Mouse (Mus musculus) kidney, adult 9 months (tissue): ENCODE results near the gene Hivep3.

Experiments used
- DNase-seq: peaks from one replicate; pipeline ENCODE4 v3.0.0; 2022

Gene Hivep3

DNA sequence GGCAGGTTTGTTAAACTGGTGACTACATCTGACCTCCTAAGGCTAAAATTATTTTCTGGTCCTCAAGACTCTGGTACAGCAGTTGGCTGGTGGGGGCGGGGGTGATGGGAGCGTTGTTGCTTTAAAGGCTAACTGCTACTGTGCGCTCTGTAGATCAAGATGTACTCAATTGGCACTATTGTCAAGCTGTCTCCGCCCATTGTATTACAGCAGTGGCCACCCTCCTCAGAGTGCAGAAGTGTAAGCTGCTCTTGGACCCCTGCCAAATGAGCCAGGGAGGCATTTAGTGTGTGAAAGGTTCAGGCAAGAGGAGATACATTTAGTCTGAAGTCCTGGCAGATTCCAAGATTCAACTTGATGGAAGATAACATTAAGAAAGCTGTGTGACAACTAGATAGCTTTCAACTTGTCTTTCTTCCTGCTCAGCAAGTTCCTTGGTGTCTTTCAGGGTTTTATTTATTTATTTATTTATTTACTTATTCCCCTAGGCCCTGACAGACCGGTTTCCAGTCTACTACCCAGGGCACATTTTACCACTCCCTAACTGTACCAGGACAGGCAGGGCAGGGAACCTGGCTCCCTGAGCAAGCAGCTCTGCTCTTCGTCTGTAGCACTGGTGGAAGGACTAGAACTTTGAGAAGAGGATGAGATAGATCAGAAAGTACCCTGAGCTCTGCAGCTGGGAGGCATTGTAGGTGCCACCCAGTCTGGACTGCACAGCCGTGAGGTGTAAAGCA, 83.2 kb downstream of the Hivep3 start:
- DNase-seq = no peak

DNA sequence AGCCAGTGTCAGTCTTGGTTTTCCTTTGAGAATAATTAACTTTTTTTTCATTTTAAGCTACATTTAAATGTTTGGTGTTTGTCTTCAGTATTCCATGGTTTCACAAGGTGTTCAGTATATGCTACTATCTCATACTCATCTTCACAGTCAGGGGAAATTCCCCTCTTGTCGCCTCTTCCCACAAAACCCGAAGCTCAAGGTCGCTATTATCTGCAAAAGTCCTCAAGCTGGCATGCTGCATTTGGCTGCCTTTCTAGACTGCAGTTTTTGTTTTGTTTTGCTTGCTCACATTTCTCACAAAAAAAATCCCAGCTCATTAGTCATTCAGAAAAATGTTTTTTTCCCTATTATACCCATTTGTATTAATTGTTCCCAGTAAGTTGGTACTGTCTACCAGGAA, 92.4 kb downstream of the Hivep3 start:
- no peak for DNase-seq

DNA sequence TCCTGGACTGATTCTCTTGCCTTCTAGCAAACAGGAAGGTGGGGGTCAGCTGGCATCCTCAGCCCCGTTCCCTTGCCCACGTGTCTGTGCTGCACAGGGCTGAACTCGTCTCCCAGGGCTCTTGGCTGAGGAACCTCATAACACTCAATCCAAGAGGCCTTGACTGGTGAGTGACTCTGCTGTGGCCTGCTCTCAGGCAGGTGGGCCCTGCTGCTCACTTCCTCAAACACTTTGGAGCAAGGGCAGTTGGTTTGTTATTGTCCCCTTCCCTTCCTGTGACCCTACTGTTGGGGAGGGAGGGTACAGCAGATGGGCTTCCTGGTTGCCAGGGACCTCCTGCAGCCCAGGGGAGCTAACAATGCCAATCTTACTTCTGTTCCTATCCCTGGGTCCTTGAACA, 94.8 kb downstream of the Hivep3 start:
- DNase-seq = no peak

DNA sequence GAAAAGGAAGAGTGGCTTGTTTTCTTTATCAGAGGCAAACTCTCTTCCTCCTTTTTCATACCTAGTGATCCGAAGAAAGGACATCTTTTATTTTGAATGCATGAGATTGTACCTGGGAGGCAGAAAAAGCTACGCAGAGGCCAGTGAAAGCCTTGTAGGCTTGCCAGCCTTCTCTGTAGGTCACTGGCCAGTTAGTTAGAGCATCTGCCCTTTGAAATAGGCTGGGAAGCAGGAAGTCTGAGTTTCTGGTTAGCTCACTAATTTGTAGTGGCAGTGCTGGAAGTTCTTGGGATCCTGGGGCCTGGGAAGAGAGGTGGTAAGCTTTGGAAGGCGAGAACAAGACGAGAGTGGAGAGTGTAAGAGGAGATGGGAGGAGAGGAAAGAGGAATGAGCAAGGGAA, 95.4 kb downstream of the Hivep3 start:
- no peak for DNase-seq

DNA sequence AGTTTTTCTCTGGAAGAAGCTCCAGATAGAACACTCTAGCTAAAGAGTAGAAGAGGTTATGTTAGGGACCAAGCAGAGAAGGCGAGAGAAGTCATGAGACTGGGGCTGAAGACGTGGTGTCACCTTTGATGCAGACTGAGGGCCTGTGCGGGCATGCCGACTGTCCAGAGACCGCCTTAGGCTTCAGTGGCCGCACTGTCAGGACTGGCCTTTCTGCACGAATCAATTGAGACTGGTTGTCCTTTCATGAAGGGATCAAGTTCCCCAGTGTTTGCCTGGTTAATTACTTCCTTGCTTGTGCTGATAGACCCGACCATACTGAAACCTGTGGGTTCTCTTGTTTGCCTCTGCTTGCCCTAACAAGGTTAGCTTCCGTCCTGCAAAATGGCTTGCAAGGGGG, 99.7 kb downstream of the Hivep3 start:
- DNase-seq = no peak

DNA sequence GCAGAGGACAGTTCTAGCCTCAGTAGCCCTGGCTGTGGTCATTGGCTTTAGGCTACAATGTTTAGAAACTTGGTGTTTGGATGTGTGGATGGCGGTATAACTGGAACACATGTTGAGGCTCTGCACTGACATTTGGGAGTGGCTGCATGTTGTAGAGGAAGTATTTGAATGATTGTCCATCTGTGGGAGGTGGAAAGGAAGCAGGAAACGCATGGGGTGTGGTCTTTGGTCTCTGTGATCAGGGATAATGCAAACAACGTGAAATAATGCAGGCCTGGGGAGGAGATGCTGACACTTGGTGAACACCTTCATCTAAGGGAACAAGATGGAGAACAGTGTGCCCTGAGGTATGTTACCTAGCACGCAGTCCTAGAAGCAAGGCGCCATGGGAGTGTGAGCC, 100.3 kb downstream of the Hivep3 start:
- DNase-seq = no peak

DNA sequence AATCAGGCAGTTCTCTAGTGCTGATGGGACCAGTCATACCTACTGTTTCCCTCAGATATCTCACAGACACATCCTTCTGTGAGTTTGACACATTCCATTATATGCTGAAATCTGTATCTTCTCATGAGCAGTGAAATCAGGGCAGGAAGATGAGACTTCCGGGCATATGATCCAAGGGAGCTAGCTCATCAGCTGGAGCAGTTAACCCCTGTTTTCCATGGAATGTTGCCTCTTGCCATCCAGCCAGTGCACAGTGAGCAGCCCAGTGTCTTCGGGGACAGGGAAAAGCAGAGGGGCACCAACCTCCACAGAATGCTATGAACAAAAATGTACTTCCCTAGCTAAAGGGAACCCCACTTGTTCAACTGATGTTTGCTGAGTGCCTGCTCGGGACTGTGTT, 102.6 kb downstream of the Hivep3 start:
- no peak for DNase-seq

DNA sequence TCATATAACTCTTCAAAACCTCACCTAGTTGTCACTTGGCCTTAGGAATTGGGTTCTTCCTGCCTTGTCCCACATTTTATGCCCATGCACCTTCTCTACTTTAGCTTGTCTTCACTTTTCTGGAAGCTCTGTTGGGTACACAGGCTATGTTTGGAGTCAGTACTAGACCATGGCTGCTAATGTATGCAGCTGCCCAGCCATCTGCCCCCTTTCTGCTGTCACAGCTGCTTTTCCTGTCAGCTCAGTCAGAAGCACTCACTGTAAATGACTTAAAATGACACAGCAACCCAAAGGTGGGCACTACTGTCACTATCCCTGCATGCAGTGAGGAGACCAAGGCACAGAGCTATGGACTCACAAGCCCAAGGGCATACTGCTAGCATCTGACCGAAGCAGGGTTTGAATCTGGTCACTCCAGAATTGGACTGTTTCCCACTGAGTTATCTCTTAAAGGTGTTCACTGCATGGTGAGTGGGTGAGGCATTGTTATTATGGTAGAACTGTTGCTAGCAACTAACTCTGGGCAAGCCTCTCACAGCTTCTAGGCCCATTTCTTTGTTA, 104.0 kb downstream of the Hivep3 start:
- DNase-seq = no peak

DNA sequence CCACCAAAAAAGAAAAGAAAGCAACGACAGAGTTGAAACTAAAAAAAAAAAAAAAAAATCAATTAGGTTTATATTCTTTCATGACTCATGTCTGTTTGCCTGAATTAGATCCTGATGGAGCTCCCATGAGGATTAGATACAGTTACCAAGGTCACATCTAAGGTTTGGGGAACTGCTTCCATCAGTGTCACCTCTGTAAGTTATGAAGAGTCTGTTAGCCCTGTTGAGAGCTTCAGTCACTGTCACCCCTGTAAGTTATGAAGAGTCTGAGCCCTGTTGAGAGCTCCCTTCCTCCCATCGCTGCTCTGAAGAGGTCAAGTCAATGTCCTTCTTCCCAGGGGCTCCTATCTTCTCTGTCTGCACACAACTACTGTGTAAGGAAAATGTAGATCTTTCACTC, 104.7 kb downstream of the Hivep3 start:
- DNase-seq = no peak

DNA sequence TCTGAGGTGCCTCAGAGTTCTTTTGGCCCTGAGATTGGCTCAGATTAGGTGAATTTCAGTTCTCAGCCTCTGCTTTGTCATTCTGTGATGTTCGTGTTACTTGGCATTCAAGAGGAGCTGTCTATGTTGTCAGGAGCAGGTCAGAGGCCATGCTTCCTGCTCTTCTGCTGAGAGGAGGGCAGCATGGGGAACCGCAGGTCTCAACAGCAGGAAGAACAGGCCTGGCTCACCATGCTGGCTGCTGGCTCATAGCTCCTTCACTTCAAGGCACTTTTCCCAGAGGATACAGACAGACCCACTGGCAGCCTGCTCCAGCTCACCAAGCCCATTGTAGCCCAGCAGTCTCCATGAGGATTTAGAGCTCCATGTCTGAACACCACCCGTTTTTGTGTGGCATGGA, 109.7 kb downstream of the Hivep3 start:
- no peak for DNase-seq

DNA sequence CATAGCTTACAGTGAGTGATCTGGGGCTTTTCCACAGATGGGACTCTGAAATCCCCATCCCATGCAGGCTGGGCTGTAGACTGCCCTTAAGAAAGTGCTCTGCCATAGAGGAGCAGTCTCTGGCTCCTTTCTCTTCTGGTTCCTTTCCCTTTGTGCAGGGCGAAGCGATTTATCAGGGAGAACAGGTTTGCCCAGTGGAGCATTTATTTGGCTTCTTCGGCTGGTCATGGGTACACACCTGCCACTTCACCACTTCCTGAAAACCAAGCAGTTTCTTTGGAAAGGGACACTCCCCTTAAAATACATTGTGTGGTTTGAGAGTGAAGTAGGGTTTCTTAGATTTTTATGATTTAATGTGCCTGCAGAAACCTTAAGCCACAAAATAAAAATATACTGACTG, 110.7 kb downstream of the Hivep3 start:
- DNase-seq = no peak

DNA sequence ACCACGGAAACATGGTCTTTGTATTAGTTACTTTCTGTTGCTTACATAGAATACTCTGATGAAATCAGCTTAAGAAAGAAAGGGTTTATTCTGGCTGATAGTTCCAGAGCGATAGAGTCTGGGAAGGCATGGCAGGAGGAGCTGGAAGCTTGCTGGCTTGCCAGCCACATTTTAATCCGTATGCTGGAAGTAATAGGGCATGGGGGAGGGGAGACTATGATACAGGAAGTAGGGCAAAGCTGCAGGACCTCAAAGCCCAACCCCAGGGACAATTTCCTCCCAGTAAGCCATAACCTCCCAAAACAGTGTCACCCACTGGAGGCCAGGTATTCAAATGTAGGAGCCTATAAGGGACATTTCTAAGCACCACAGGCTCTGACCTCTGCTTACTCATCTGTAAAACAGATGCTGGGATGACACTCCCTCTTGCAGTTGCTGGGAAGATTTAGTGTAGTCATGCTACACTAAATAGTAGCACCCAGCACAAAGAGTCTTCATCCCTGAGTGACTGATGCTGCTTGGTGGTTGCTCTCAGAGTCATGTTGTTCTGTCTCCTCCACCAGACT, 112.1 kb downstream of the Hivep3 start:
- DNase-seq = no peak

DNA sequence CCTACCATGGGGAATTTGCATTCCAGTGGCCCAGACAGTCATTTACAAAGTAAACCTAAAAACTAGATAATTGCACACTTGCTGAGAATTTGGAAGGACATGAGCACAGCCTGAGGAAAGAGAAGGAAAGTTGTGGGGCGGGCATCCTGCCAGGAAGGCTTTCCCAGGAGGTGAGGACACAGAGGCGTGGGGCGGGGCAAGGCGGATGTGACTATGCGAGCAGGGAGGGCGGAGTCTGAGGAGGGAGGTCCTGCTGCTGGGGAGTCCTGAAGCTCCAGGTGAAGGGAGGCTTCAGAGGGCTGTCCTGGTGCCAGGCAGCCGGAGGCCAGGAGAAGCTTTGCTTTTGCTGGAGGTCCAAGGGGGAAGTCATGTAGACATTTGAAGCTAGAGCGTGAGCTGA, 118.9 kb downstream of the Hivep3 start:
- DNase-seq = peak; percentile 12

DNA sequence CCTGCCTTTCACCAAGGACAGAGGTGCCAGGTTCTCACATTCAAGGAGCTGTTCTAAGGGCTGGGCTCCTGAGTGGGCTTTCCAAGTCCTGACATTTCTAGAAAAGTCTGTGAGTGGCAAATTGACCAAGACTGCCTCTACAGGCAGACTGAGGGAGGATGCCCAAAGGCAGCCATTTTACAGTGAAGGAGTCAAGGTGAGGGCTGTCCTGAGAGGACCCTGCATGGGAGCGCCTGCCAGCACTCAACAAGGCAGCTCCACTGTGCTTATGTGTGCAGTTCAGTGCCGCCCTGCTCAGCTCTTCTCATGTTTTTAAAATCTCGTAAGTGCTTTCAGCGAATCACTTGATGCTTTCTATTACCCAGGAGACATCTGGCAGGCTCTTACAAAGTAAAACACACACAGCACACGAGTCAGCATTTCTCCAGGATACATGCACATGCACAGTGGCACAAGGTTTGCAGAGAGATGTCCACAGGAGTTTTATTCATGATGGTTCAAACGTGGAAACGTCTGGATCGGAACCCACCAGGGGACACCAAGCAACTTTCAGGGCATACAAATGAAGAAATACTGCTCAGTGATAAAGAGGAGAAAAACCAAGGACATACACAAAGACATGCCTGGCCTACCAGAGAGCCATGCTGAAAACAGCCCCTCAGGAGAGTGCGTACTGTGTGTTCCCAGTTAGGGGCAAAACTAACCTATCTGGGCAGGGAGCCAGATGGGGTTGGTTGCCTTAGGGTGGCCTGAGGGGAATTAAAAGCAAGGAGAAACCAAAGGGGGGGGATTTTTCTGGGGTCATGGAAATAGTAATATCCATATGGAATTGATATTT, 120.9 kb downstream of the Hivep3 start:
- DNase-seq = no peak

DNA sequence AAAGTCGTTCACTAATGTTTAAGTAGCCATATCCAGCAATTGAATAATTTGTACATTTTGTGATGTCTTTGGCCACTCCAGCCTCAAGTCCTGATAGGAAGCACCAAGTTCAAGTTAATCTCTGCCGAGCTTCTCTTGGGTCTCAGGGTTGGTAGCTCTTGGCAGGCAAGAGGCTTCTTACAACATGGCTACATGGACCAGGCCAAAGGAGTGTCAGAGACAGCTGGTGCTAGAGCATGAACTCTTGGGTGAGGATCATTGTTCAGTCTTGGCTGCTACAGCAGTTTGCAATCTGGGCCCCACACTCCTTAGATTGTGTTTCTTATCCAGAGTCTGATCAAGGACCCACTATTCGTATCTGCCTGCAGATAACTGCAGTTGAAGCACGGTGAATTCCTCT, 125.9 kb downstream of the Hivep3 start:
- DNase-seq = no peak

DNA sequence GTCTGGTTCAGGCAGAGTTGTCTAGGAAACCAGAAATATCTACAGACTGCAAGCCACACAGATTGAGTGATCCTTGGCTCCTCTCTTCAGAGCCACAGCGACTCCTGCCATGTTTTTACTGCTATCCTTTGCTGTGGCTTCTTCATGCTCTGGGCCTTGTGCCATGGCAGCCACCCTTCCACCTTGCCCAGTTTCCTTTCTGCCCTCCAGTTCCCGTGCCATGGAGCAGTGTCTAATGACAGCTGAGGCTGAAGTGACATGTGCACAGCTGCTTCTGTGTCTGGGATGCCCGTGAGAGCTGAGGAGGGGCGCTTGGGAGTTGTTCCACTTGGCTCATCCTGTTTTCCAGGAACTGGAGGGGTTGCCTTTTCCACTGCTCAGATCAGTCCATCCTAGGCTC, 127.4 kb downstream of the Hivep3 start:
- no peak for DNase-seq

DNA sequence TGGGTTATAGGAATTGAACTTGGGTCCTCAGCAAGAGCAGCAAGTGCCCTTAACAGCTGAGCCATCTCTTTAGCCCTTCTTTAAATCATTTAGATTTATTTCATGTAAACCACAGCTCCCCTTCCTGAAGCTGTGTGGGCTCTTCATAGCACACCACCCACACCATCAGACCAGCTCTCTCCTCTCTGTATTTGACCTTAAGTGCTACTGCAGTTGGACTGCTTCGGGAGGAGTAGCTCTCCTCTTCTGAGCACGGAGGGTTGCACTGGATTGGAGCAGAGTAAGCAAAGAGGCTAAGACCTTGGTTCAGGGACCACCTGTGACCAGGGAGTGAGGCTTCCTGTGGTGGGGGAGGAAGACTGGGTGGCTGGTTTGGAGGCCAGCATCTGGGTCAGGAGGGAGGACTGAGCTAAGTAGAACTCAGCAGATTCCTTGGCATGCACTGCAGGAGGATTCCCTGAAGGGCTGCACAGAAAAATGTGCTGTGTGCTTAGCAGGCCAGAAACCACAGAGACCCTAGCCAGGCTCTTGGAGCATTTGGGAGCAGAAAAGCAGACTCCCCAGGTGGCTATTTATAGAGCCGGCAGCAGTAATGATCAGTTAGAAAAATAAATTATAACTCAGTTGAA, 132.4 kb downstream of the Hivep3 start:
- DNase-seq = no peak

DNA sequence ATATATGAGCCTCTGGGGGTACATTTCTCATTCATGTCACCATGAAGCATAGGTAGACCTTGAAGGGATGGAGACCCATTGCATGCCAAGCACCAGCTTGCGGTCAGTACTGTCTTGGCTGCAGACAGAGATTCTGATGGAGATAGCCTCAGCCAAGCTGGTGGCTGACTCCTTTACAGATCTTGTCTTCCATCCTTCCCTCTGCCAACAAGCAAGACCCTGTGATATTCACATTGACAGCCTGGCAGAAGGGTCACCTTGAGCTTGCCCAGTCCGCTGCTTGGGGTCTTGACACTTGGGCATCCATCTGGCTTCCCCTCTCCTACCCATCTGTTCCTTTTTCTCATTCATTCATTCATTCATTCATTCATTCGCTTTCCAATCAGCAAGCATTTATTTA, 133.5 kb downstream of the Hivep3 start:
- no peak for DNase-seq

DNA sequence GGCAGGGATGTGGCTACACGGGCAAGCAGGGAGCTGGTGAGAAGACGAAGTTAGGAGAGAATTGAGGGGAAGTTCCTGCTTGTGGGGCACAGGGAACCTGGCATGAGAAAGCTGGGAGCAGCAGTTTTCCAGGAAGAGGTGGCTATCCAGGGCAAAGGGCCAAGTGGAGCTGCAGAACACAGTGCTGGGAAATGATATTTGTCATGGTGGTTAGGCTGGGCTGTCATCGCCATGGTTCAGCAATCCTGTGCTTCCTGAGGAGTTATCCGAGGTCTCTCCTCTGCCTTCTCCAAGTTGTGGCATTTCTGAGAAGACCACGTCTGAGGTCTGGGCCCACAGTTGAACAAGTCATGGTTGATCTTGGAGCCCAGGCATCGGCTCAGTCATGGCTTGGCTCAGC, 136.8 kb downstream of the Hivep3 start:
- DNase-seq = peak; percentile 22

DNA sequence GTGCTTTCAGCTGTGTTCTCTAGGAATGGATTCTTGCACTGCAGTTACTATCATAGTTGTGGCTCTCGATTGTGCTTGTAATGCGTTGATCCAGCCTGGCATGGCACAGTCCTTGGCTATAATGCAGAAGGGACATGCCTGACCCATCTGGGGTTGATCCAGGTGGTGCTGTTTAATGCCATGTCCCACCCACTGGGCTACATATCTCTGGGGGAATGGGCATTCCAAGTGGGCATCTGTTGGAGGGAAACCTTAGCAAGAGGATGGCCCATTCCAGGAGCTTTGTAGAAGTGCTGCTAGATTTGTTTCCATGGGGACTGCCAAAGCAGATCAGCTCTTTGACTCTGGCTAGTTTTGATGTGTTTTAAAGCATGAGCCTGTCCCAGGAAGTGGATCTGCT, 137.9 kb downstream of the Hivep3 start:
- DNase-seq = no peak

DNA sequence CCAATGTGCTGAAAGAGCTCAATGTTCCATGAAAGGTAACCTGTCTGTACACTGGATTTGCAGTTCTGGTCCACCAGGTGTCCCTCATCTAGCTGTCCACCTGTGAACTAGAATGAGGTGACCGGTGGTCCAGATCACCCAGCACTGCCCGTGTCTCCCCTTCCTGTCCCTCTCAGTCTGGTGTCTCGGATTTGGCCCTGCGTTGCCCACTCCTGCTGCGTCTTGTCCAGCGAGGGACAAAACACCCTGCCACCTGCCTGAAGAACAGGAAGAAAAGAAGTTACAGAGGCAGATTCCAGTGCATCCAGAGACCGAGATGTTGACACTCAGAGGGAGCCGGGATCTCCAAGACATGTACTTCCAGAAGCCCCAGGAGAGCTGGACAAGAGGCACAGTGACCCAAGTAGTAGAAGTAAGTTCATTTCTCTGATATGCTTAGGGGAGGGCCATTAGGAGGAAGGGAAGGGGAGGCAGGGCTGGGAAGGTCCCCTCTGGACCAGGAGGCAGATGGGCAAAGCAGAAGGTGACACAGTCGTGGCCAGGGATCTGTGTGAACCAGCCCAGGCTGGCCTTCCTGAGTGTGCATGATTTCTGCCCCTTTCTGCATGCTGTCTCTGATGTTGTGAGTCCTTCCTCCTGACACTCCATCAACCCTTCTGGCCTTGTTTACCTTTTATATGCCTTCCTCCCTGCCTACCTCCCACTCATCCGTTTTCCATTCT, 138.4 kb downstream of the Hivep3 start:
- DNase-seq = no peak

DNA sequence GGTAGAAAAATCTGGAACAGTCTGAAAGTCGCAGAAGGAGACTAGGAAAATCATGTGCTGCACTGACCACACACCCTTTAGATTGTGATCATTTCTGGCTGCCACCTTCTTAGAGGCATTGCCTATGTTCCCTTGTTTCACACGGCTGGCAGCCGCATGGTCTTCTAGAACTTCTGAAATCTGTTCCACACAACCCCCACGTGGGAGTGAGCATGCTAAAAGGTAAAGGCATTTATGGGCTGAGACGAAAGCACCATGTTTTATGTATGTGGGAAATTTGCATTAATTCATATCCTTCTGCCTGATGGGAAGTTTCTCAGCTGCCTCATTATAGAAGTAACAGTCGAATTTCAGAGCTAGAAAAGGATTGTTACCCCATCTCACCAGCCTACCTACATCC, 140.4 kb downstream of the Hivep3 start:
- DNase-seq = no peak

DNA sequence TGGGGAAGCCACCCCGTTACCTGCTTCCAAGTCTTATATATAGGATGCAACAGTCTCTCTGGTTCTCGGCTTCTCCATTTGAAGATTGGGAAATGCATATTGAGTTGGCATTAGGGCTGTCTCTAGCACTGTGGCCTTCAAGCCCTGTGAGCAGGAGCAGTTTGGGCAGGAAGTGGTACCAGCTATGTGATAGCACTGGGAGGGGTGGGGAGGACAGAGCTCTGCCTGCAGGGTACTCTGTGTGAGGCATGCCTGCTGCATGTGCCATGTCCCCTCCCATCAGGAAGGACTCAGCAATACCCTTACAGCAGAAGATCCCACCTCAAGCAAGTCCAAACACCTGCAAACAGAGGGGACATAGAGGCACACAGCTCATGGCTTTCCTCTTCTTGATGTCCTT, 142.0 kb downstream of the Hivep3 start:
- DNase-seq = no peak
